Mouse (Mus musculus) olfactory bulb, adult 2 months (tissue): ENCODE data around the gene Dhrs3.

ENCODE experiments used
- CTCF ChIP-seq: fragments of 200-500 bp; IDR thresholded peaks from 2 replicates; pipeline ENCODE4 v1.5.1; 2012; ENCODE audit warnings: low read depth, mild to moderate bottlenecking, low read length, moderate library complexity; ENCODE audit not compliant: insufficient read depth
- POLR2A ChIP-seq: fragments of 200-500 bp; IDR thresholded peaks from 2 replicates; pipeline ENCODE4 v1.6.1; 2012; ENCODE audit warnings: mild to moderate bottlenecking, low read depth, low read length, moderate library complexity; ENCODE audit not compliant: insufficient read depth

GRCm38 (mm10) chr4:144895211-144895590 is 2.6 kb downstream of the Dhrs3 start:
- TF ChIP-seq POLR2A (no peak), CTCF (no peak)
